Mouse (Mus musculus): ENCODE measurements at regions not wholly inside any gene's neighbourhood (a gene's known extent, or its start where the extent isn't known, plus 50 kb on each side); places are given as distances from the start of the nearest gene placed in this dataset.

DNA sequence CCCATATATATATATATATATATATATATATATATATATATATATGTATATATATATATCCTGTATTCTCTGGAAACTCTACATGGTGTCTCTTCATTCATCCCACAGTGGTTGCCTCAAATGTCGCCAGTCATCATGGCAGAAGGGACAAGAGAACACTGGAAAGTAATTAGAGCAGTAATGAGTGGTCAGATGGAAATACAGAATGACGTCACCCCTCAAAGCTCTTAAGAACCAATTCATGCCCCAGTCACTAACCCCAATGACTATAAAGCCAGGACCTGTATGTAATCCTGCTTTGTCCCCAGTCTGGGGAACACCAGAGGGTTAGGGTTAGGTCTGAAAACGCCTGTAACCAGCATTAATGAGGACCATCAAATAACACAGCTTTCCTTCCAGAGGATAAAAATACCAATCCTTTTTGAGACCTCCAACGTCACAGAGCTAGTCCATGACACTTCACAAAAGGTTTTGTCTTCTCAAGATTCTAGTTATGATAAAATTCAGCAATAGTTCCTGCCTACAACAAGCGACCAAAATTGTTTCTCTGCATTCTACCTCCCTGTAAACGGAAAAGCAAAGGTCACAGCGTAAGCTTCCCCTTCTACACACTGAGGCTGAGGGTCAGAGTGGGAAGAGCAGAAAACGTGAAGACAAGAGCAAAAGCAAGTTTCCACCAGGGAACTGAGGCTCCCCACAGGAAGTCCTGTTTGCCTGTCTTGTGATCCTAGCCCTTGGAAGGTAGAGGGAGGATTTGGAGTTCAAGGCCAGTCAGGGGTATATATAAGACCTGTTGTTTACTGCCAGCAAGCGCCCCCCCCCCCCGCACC lies 99.5 kb downstream of the Tmco5 start:
- TF ChIP-seq CTCF (IDR thresholded peaks at IDR 0.05; ENCODE audit: low read depth, low read length) (no peak), TAL1 (conservative IDR thresholded peaks at IDR 0.05; ENCODE audit: low read depth, low read length) (no peak)
